Mouse (Mus musculus): ENCODE results near the gene Fat2. TPM values are rescaled to one million over a fixed set of nuclear protein-coding genes. Genes with fewer than 3 reads are reported as not detected.

The Fat2 gene
- total RNA-seq, 4 experiments from 2014 or later: 0.02 to 0.05 (median 0.02) TPM; not detected in 1

GRCm38 (mm10) chr11:55250527-55250926 is 85.8 kb downstream of the Fat2 start:
- DNase-seq (ENCODE audit: low spot score in 2 of 2): no peak

- peak; percentile 48 to 66 for DNase-seq (ENCODE audit: low spot score in 2 of 2)
Measured at GRCm38 (mm10) chr11:55240556-55240955, 95.8 kb downstream of the Fat2 start.

- no peak for DNase-seq (ENCODE audit: low spot score in 2 of 2)
Measured at GRCm38 (mm10) chr11:55239496-55239895, 96.9 kb downstream of the Fat2 start.

- no peak for DNase-seq (ENCODE audit: low spot score in 2 of 2)
Measured at GRCm38 (mm10) chr11:55236815-55237214, 99.5 kb downstream of the Fat2 start.

- no peak for DNase-seq (ENCODE audit: low spot score in 2 of 2)
Measured at GRCm38 (mm10) chr11:55234791-55235190, 101.6 kb downstream of the Fat2 start.

- no peak for DNase-seq (ENCODE audit: low spot score in 2 of 2)
Measured at GRCm38 (mm10) chr11:55234288-55234687, 102.1 kb downstream of the Fat2 start.

- no peak for DNase-seq (ENCODE audit: low spot score in 2 of 2)
Measured at GRCm38 (mm10) chr11:55231034-55231433, 105.3 kb downstream of the Fat2 start.

GRCm38 (mm10) chr11:55221306-55221705 is 115.1 kb downstream of the Fat2 start:
- no peak for DNase-seq (ENCODE audit: low spot score in 2 of 2)

- DNase-seq (ENCODE audit: low spot score in 2 of 2): no peak
Measured at GRCm38 (mm10) chr11:55218473-55218872, 117.9 kb downstream of the Fat2 start.

- no peak for DNase-seq (ENCODE audit: low spot score in 2 of 2)
Measured at GRCm38 (mm10) chr11:55217880-55218279, 118.5 kb downstream of the Fat2 start.

- DNase-seq (ENCODE audit: low spot score in 2 of 2): no peak
Measured at GRCm38 (mm10) chr11:55217418-55217817, 118.9 kb downstream of the Fat2 start.

GRCm38 (mm10) chr11:55216830-55217229 is 119.5 kb downstream of the Fat2 start:
- DNase-seq (ENCODE audit: low spot score in 2 of 2): no peak

- DNase-seq (ENCODE audit: low spot score in 2 of 2): no peak
Measured at GRCm38 (mm10) chr11:55216061-55216460, 120.3 kb downstream of the Fat2 start.

- no peak for DNase-seq (ENCODE audit: low spot score in 2 of 2)
Measured at GRCm38 (mm10) chr11:55214978-55215377, 121.4 kb downstream of the Fat2 start.

- peak in 1 of 2 experiments; percentile 27 for DNase-seq (ENCODE audit: low spot score in 2 of 2)
Measured at GRCm38 (mm10) chr11:55214161-55214560, 122.2 kb downstream of the Fat2 start.

GRCm38 (mm10) chr11:55213518-55213917 is 122.8 kb downstream of the Fat2 start:
- no peak for DNase-seq (ENCODE audit: low spot score in 2 of 2)

- no peak for DNase-seq (ENCODE audit: low spot score in 2 of 2)
Measured at GRCm38 (mm10) chr11:55209626-55210353, 126.6 kb downstream of the Fat2 start.

- no peak for DNase-seq (ENCODE audit: low spot score in 2 of 2)
Measured at GRCm38 (mm10) chr11:55209032-55209431, 127.3 kb downstream of the Fat2 start.

- no peak for DNase-seq (ENCODE audit: low spot score in 2 of 2)
Measured at GRCm38 (mm10) chr11:55208001-55208690, 128.2 kb downstream of the Fat2 start.

- DNase-seq (ENCODE audit: low spot score in 2 of 2): no peak
Measured at GRCm38 (mm10) chr11:55204602-55205001, 131.8 kb downstream of the Fat2 start.

GRCm38 (mm10) chr11:55204159-55204596 is 132.2 kb downstream of the Fat2 start, which contains the start of gene Slc36a1:
TSS of gene Slc36a1 (plus strand) at chr11:55204350.
- peak; percentile 86 to 91 for DNase-seq (ENCODE audit: low spot score in 2 of 2)

Measured in gastrocnemius, adult 8-10 months (tissue).